Mouse (Mus musculus): ENCODE data around the gene Tbc1d1.

Tbc1d1 gene

GRCm38 (mm10) chr5:64285289-64285688 lies 129.2 kb downstream of the Tbc1d1 start:
- DNase-seq: no peak

- DNase-seq: no peak
Measured at GRCm38 (mm10) chr5:64285851-64286250, 129.7 kb downstream of the Tbc1d1 start.

GRCm38 (mm10) chr5:64287287-64287686 lies 131.2 kb downstream of the Tbc1d1 start:
- DNase-seq: no peak

GRCm38 (mm10) chr5:64288031-64288928 lies 132.2 kb downstream of the Tbc1d1 start:
- DNase-seq: no peak

- DNase-seq: peak; percentile 90
Measured at GRCm38 (mm10) chr5:64289202-64290060, 133.3 kb downstream of the Tbc1d1 start.

- no peak for DNase-seq
Measured at GRCm38 (mm10) chr5:64290061-64290345, 133.9 kb downstream of the Tbc1d1 start.

GRCm38 (mm10) chr5:64291657-64292056 lies 135.6 kb downstream of the Tbc1d1 start:
- no peak for DNase-seq

- no peak for DNase-seq
Measured at GRCm38 (mm10) chr5:64295621-64296020, 139.5 kb downstream of the Tbc1d1 start.

- no peak for DNase-seq
Measured at GRCm38 (mm10) chr5:64296328-64296727, 140.2 kb downstream of the Tbc1d1 start.

GRCm38 (mm10) chr5:64297100-64297499 lies 141.0 kb downstream of the Tbc1d1 start:
- DNase-seq: no peak

GRCm38 (mm10) chr5:64298331-64299036 lies 142.4 kb downstream of the Tbc1d1 start:
- peak; percentile 73 for DNase-seq

- no peak for DNase-seq
Measured at GRCm38 (mm10) chr5:64299508-64300324, 143.6 kb downstream of the Tbc1d1 start.

- no peak for DNase-seq
Measured at GRCm38 (mm10) chr5:64301246-64301645, 145.1 kb downstream of the Tbc1d1 start.

GRCm38 (mm10) chr5:64307289-64307688 lies 151.2 kb downstream of the Tbc1d1 start:
- no peak for DNase-seq

- no peak for DNase-seq
Measured at GRCm38 (mm10) chr5:64312295-64312694, 156.2 kb downstream of the Tbc1d1 start.

GRCm38 (mm10) chr5:64313481-64313880 lies 157.4 kb downstream of the Tbc1d1 start:
- DNase-seq: no peak

- DNase-seq: no peak
Measured at GRCm38 (mm10) chr5:64314288-64315052, 158.4 kb downstream of the Tbc1d1 start.

- no peak for DNase-seq
Measured at GRCm38 (mm10) chr5:64315088-64315487, 159.0 kb downstream of the Tbc1d1 start.

- DNase-seq: no peak
Measured at GRCm38 (mm10) chr5:64323286-64323685, 167.2 kb downstream of the Tbc1d1 start.

GRCm38 (mm10) chr5:64324353-64324752 lies 168.2 kb downstream of the Tbc1d1 start:
- DNase-seq: no peak

GRCm38 (mm10) chr5:64324920-64325319 lies 168.8 kb downstream of the Tbc1d1 start:
- no peak for DNase-seq
